Mouse (Mus musculus): ENCODE data around the gene Iyd.
"Not testable (repeated sequence)": the region's sequence is repeated elsewhere in the genome, so short reads cannot be mapped to it uniquely, and the experiment has no call there.

Iyd gene

DNA sequence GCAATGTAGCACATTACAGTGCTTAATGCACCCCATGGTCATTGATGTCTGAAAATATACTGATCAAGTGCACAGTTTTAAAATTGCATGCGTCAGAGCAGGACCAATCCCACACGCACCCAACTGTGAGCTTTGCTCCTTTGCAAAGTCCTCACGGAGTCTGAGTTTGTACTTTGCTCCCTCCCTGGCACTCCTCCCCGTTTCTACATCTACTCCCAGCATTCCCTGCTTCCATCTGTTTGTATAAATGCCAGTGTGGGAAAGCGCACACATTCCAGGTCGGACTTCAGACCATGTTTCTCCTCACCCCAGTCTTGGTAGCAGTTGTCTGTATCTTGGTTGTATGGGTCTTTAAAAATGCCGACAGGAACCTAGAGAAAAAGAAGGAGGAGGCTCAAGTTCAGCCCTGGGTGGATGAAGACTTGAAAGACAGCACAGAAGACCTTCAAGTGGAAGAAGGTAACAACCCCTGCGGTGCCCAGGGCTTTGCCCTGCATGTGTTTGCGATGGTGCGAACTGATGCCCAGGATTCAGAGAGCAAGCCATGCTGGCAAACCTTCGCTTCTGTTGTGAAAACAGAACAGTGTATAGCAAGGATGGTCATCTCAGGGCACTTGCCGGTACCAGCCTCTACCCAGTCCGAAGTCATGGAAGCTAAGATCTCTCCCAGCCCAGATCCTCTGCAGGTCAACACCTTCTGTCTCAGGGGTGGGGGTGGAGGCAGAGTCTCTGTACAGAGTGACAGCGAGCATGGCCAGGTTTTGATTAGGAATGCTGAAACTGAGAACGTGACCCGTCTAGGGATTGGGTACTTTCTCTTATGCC, at the start of gene Iyd:
TSS of gene Iyd (plus strand) at position 238 of the 825 bp plus-strand sequence.
- no peak for DNase-seq (ENCODE audit: low spot score)

GRCm38 (mm10) chr10:3496791-3497190, 43.2 kb upstream of the Iyd start:
- DNase-seq (ENCODE audit: low spot score) = no peak

GRCm38 (mm10) chr10:3500846-3501245, 39.2 kb upstream of the Iyd start:
- DNase-seq (ENCODE audit: low spot score) = not testable (repeated sequence)

DNA sequence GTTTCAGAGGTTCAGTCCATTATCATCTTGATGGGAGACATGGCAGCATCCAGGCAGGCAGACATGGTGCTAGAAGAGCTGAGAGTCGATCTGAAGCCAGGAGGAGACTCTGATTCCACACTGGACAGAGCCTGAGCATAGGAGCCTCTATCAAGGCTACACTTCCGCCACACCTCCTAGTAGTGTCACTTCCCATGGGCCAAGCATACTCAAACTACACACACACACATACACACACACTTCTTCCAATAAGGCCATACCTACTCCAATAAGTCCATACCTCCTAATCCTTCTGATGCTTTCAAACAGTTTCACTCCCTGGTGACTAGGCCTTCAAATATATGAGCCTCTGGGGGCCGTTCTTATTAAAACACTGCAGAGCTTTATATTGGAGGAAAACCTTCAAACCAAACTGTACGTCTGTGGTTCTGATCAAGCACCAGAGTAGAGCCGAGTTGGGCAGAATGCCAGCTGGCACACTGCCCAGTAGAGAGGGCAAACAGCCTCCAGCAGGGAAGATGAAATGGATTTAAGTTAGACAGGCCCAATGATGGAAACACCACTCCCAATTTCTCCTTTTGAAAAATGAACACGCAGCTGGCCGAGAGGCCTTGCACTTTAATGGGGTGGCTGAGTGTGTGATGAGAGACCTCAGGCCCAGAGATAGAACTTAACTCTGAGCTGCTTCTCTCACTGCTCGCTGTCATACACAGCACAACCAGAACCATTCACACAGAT, 32.4 kb upstream of the Iyd start:
- no peak for DNase-seq (ENCODE audit: low spot score)

- DNase-seq (ENCODE audit: low spot score) = no peak
Observed at GRCm38 (mm10) chr10:3508222-3508588, 31.8 kb upstream of the Iyd start.

DNA sequence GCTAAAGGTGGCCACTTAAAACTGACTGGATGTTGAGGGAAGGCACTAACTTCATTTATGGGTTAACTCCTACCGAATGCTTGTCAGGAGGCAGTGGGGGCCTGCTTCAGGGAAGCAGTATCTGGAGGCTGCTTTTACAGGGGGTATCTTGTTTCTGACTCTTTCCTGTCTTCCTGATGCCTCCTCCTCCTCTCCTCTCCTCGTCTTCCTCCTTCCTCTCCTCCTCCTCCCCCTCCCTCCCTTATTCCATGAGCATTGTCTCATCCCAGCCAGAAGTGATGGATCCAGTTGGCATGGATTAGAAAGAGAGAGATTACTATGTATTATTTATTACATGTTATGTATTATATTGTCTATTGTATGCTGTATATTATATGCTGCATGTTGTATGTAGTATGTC, 31.3 kb upstream of the Iyd start:
- DNase-seq (ENCODE audit: low spot score) = no peak

- DNase-seq (ENCODE audit: low spot score) = no peak
Observed at GRCm38 (mm10) chr10:3509663-3510277, 30.3 kb upstream of the Iyd start.

DNA sequence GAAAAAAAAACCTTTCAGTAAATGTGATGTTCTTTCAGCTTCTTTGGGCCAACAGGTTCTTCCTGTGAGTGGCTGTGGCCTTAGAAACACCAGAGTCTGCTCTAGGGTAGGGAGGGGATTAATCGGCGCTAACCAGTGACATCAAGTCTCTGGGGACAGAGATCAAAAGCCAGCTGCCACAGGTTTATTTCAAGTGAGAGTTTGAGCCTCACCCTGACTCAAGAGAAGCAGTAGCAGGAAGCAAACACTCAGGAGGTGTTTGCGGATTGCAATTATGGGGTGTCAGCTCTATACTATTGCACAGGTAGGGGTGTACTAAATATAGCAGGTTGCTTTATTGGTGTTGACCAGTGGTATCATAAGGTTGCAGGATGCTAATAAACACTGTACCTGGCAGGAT, 29.6 kb upstream of the Iyd start:
- no peak for DNase-seq (ENCODE audit: low spot score)

DNA sequence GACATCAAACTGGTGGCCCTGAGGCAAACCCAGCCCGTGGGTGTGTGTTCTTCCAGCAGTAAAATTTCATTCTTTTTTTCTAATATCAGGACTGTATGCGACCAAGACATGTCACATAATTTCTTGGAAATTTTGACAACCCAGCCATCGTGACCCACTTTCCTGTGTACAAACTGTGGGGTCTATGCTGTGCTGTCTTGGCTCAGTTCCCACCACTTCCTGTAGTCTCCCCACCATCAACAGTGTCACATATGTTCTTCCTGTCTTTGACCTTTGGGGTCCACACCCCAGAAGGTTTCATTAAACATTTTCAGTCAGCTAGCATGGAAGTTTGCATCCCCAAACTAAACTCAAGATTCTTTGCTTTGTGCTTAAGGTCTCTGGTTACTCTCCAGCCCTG, 28.6 kb upstream of the Iyd start:
- DNase-seq (ENCODE audit: low spot score) = no peak

DNA sequence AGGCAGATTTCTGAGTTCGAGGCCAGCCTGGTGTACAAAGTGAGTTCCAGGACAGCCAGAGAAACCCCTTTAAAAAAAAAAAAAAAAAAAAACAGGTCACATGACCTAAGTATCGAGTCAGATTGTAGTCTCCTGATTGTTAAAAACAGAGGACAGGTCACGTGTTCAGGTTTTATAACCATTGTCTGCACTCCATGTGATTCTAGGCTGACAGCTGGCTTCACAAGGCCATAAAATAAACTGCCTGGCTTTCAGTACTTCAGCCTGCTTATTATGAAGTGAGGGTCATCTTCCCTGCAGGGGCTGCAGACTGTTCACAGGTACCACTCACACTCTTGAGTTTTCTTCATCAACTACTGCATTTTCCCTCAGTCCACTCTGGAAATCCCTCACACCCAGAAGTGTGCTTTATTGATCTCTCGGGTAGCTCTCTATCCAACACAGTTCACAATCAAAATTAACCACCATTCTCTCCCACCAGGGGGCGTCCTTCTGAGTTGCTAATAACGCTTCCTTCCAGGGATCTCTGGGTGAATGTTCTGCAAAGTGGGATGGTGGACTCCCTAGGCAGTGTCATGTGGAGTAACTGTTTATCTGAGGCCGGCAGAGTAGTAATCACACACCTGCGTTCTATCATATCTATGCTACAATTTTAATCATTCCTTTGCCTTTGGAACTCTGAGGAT, 27.3 kb upstream of the Iyd start:
- no peak for DNase-seq (ENCODE audit: low spot score)

DNA sequence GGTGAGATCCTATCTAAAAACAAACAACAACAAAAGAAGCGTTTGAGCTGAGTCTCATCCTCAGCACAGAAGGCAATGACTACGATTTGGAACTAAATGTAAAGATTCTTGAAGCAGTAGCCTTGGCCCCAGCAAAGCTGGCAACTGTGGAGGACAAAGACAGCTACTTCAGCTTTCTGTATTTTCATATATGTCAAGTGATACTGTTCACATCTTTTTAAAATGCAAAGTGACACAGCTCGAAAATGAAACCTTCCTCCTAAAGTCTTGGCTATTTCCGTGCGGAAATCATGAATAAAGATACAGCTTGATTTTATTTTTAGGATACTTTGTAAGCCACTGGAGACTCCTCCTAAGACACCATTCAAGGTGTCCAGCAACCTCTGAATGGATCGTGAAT, 26.1 kb upstream of the Iyd start:
- no peak for DNase-seq (ENCODE audit: low spot score)

DNA sequence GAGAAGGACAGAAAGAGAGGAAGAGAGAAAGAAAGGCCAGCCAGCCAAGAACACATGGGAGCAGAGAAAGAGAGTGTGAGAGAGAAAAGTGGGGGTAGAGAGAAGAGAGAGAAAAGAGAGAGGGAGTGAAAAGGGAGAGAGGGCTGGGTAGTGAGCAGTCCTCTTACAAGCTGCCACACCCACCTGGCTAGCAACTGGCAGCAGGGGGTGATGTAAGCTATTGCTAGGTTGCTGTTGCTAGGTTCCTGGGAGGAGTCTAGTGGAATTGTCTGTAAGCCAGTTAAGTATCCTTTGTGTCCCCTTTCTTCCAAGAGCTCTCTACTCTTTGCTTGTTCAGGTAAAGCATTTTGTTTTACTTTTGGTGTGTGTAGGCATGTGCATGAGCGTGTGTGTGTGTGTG, 25.4 kb upstream of the Iyd start:
- no peak for DNase-seq (ENCODE audit: low spot score)

DNA sequence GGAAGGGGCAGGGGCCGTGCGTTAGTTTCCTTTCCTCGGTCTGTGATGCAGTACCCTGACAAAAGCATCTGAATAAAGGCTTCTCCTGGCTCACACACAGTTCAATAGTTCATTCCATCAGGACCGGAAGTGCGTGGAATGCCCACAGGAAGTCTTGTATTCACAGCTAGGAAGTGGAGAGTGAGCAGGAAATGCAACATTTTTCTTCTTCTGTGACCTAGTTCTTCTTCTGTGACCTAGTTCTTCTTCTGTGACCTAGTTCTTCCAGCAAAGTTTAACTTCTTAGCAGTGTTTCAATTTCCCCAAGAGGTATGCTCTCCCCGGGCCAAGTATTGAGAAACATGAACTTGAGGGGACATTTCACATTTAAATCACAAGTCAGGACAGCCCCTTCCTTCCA, 23.6 kb upstream of the Iyd start:
- no peak for DNase-seq (ENCODE audit: low spot score)

DNA sequence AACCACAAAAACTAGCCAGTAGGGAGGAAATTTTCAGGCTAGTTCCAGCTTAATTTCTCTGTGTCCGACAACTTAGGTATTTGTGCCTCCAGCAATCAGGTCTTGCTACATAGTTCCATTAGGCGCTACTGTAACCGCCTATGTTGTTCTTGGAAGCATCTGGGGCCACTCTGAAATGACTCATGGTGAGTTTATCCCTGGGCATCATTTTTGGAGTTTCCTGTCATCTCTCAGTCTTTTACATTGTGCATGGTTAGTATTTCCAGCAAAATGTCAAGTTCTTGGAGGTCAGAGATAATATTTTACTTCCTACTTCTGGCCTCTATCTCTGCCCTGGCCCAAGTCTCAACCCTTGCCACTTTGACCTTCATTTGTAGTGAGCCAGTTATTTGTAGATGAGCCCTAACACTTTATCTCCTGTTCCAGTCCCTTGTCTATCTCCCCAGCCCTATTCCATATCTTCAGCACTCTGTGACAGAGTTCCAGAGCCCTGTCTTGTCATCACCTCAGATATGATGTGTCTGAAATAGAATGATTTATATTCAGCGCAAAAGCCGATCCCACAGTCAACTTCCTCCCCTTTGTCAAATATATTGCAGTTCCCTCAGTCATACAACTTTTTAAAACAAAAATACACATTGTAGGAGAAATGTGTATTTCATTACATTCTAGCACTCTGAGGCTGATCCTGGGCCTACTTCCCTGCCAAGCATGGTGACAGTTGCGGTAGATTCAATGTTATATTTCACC, 16.8 kb upstream of the Iyd start:
- DNase-seq (ENCODE audit: low spot score) = no peak

DNA sequence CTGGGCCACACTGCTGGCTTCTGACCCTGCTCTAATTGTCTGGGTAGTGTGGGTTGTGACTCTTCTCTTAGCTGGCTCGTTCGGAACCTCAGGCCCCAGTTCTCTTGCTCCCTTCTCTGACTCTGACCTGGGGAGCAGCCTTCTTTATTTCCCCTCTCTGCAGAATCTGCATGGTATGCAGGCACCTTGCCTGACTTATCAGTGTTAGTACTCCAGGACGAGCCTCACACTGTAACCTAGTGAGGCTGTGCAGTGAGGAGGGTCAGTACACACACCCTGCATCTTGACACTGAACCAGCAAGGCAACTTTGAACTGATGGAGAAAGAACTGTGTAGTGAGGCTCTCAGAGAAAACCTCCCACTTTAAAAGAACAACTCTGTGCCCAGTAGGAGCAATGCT, 15.5 kb upstream of the Iyd start:
- no peak for DNase-seq (ENCODE audit: low spot score)

GRCm38 (mm10) chr10:3525420-3526019, 14.5 kb upstream of the Iyd start:
- no peak for DNase-seq (ENCODE audit: low spot score)

- no peak for DNase-seq (ENCODE audit: low spot score)
Observed at GRCm38 (mm10) chr10:3529807-3530206, 10.2 kb upstream of the Iyd start.

DNA sequence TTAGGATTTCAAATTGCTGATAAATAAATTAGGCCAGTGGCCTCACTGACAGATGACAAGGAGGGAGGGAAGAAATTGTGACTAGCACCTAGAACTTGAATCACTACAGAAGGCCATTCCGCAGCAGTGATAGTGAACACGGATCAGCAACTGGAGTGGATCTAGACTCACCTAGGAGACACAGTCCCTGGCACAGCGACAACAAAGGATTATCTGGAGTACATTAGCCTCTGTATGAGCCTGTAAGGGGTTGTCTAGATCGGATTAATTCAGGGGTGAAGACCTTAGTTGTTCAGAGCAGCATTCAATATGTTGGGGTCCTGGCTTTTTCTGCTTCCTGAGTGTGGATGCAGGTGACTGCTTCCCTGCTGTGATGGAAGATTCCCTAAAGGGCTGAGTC, 9.4 kb upstream of the Iyd start:
- no peak for DNase-seq (ENCODE audit: low spot score)

DNA sequence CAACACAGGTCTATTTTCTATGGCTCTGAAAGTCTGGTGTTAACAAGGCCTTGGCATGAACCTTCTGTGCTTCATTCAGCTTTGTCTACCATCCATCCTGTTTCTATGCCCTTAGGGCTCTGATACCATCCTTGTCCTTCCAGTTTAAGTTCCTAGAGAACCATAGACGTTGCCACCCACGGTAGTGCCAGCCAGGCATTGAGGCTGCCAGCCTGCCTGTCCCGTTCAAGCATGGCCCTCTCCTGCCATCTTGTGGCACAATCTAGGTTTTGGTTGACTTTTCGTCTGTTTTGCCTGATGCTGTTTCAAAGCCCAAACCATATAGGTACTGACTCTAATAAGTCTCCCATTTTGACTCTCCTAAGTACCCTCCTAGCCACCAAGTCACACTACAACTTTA, 8.7 kb upstream of the Iyd start:
- DNase-seq (ENCODE audit: low spot score) = peak; percentile 14

DNA sequence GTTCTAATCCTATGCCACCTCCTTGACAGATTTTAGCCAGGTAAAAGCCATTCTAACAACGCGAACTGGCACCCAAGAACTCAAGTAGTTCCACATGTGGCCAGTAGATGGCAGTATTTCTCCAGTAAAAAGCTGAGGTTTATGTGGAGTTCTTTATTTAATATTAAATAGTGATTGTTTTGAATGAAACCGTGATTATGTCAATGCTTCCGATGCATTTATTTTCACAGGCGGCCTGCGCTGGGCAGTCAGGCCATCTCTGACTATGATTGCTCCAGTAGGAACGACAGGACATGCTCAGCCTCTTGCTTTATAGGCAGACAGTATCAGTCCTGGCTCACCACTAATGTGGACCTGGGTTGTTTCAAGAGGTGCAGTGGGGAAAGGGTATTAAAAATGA, 5.6 kb upstream of the Iyd start:
- DNase-seq (ENCODE audit: low spot score) = no peak

DNA sequence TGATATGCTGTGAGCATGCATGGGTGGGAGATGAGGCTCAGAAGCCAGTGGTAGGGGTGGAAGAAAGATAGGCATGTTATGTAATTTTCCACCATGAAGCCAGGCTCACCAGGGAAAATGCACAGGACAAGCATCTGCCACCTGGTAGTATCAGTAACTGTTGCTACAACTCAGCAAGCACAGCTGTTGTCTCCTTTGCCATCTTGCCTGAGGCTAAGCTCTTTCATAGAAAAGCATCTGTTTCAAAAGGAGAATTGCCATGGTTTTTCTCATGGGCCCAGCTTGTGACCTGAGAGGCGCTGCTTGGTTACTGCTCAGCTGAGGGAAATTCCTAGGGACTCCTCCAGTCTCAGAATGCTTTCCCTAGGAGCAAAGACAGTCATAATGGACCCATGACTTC, 3.7 kb upstream of the Iyd start:
- no peak for DNase-seq (ENCODE audit: low spot score)

- DNase-seq (ENCODE audit: low spot score) = no peak
Observed at GRCm38 (mm10) chr10:3549384-3549783, 9.3 kb downstream of the Iyd start.

Measured in testis, postnatal 14 days (tissue).